Mouse (Mus musculus) heart, postnatal 0 days (tissue): ENCODE measurements around the gene Hmox2.

Experiments used
- CTCF ChIP-seq: IDR thresholded peaks from 2 replicates; pipeline ENCODE4 v1.5.1; 2016; ENCODE audit warnings: antibody characterized with exemption, control low read depth, low read depth
- EP300 ChIP-seq: IDR thresholded peaks from 2 replicates; pipeline ENCODE4 v1.6.1; 2016; ENCODE audit warnings: antibody characterized with exemption, low read depth

DNA sequence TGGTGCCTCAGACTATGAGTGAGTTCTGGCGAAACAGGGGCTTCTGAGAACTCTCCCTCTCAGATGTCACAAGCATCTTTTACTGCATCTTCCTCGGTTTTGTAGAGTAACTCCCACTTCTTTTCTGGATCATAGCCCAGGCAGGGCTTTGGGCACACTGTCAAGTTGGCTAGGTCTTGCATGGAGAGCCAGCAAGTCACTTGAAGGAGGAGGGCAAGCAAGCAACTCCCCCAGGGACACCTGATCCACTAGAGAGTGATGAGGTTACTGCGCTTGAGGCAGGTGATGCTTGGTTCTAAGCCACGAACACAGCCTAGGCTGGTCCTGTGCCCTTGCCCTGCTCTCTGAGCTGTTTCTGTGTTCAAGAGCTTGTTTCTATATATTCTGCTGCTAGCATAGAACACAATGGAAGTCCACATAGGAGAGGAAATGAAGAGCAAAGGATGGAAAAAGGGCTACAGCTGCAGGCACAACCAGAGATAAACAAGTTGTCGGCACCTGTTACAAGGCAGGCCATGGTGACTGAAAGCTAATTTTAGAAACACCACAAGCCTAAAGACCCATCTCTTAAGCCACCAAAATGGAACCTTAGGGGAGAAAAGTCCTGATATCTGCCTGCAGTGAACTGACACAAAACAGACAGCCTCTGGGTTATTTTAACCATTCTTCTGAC lies 55.5 kb downstream of the Hmox2 start:
- no peak for TF ChIP-seq CTCF
- TF ChIP-seq EP300, result no peak
